20 mouse cellular contexts compared by ENCODE assay signal in genomic region chr16:92489356-92489755, GRCm38 (mm10). TPM values are rescaled to one million over a fixed set of nuclear protein-coding genes. Genes with fewer than 3 reads are reported as not detected.
DNase-seq lines count a peak whose midpoint lies in the region; ATAC-seq lines count a peak whose summit lies in the region.
"Had no signal": no experiment of that assay in that cellular context is flagged by ENCODE, and none has a peak within 500 bp of the region (broad histone marks: within the 10 kb centered on the region; RNA-seq: fewer than 3 reads in every experiment).

No protein-coding gene starts in this region.

- WGBS in heart, embryonic 10.5 days = 57% methylated on average over 9 of the region's 9 CpGs
- 59% methylated on average over 9 of the region's 9 CpGs for WGBS in stomach, embryonic 15.5 days

- peak; percentile 92 for DNase-seq in heart, embryonic 10.5 days (ENCODE audit: low spot score)
- no peak for DNase-seq in heart, adult 9 months (ENCODE audit: low spot score in 2 of 2)
- DNase-seq in c-Kit-positive CD71-positive TER-119-negative erythroid progenitor cells, embryonic 14.5 days (ENCODE audit: low read depth) = peak; percentile 68
- peak; percentile 81 for DNase-seq in liver
- no peak for DNase-seq in retina, embryonic 14.5 days (ENCODE audit: low spot score)
- no peak for DNase-seq in gastrocnemius, postnatal 36 days
- DNase-seq in spleen, postnatal 36 days (ENCODE audit: low spot score in 2 of 2) = no peak
- DNase-seq: adrenal gland, adult 2 months; cerebellum, adult 18-20 months; kidney, postnatal 14 days; lung, postnatal 36 days; thymus, postnatal 36 days had no signal

- H3K27ac ChIP-seq in heart, embryonic 10.5 days = peak overlapping the region; percentile 36; the same call in 1 of the 2 replicates
- peak overlapping the region; percentile 84 for H3K27ac ChIP-seq in stomach, embryonic 15.5 days
- H3K27ac ChIP-seq: heart, embryonic 15.5 days; limb, embryonic 13.5 days had no signal

- H3K36me3 ChIP-seq in heart, embryonic 10.5 days = no peaks in the 10 kb centered on the region
- H3K36me3 ChIP-seq in stomach, embryonic 15.5 days = no peaks in the 10 kb centered on the region
- H3K36me3 ChIP-seq: heart, embryonic 15.5 days; limb, embryonic 13.5 days had no signal

- H3K4me3 ChIP-seq in heart, embryonic 10.5 days = no peak overlapping the region
- no peak overlapping the region for H3K4me3 ChIP-seq in stomach, embryonic 15.5 days (replicated peaks)
- H3K4me3 ChIP-seq: heart, embryonic 15.5 days; limb, embryonic 13.5 days; myocyte had no signal

- no peak overlapping the region for H3K9ac ChIP-seq in stomach, embryonic 15.5 days
- H3K9ac ChIP-seq: heart, embryonic 15.5 days; limb, embryonic 13.5 days had no signal

- intact Hi-C loops in gastrocnemius, postnatal 36 days (cut with DNase I) = no loop called here

- peak; percentile 59; the same call in 1 of the 2 replicates for ATAC-seq in stomach, embryonic 15.5 days (ENCODE audit: insufficient read depth, low FRiP score, low read depth)
- ATAC-seq: forebrain, embryonic 16.5 days; inflammation-experienced regulatory T-cells, adult 6 months had no signal

- no peaks in the 10 kb centered on the region for H3K9me3 ChIP-seq in heart, embryonic 10.5 days
- H3K9me3 ChIP-seq in stomach, embryonic 15.5 days = no peaks in the 10 kb centered on the region
- H3K9me3 ChIP-seq: heart, embryonic 15.5 days; limb, embryonic 13.5 days had no signal

- no peak overlapping the region for H3K4me2 ChIP-seq in stomach, embryonic 15.5 days
- H3K4me2 ChIP-seq: heart, embryonic 15.5 days; limb, embryonic 13.5 days; midbrain, embryonic 11.5 days had no signal

- H3K27me3 ChIP-seq in heart, embryonic 10.5 days (ENCODE audit: insufficient read depth, poor library complexity, severe bottlenecking) = no peaks in the 10 kb centered on the region
- no peaks in the 10 kb centered on the region for H3K27me3 ChIP-seq in stomach, embryonic 15.5 days (replicated peaks)
- H3K27me3 ChIP-seq: heart, embryonic 15.5 days had no signal

- peaks cover 35% of the 10 kb centered on the region for H3K4me1 ChIP-seq in heart, embryonic 10.5 days
- H3K4me1 ChIP-seq in stomach, embryonic 15.5 days = no peaks in the 10 kb centered on the region
- H3K4me1 ChIP-seq: limb, embryonic 13.5 days had no signal

RNA-seq across cellular contexts. Expression of gene Clic6, which starts 3.8 kb away (rescaled TPM):
- polyA plus RNA-seq in heart, embryonic 10.5 days (2016; fragmentation: Nextera tagmentation; extraction: Ambion mirVana) = 3.1 and 4.2 TPM in 2 replicates
- polyA plus RNA-seq in stomach, embryonic 15.5 days (2015; fragmentation: Nextera tagmentation; extraction: Ambion mirVana) = 38.5 and 43.9 TPM in 2 replicates
- under 1 TPM in 1 of 2 experiments, not detected in 1; 0.07 TPM for total RNA-seq in gastrocnemius, postnatal 36 days (2021)
- total RNA-seq: neutrophil, adult 5-6 weeks had no signal
- polyA plus RNA-seq: inflammation-experienced regulatory T-cells, adult 6 months; myocyte had no signal

RNA-seq across cellular contexts. Expression of gene Rcan1, which starts 18.7 kb away (rescaled TPM):
- polyA plus RNA-seq in heart, embryonic 10.5 days (2016; fragmentation: Nextera tagmentation; extraction: Ambion mirVana) = 78.8 and 129 TPM in 2 replicates
- polyA plus RNA-seq in stomach, embryonic 15.5 days (2015; fragmentation: Nextera tagmentation; extraction: Ambion mirVana) = 24.5 TPM in 2 replicates
- total RNA-seq in gastrocnemius, postnatal 36 days (2021) = 10 to 100 TPM; 62.2 to 75.7 TPM

Comparison
In these comparisons a context has a peak if more than half of its experiments do, and no peak if none do; other contexts are left out.
1. DNase-seq: peak in heart, embryonic 10.5 days (single experiment), c-Kit-positive CD71-positive TER-119-negative erythroid progenitor cells, embryonic 14.5 days (single experiment) and liver (single experiment); none in heart, adult 9 months (0 of 2), retina, embryonic 14.5 days (single experiment), gastrocnemius, postnatal 36 days (0 of 2) and spleen, postnatal 36 days (0 of 2).